Mouse (Mus musculus) myocyte (in vitro differentiated cells): ENCODE measurements around the gene Sulf2.

ENCODE experiments used
- E2F4 ChIP-seq: IDR thresholded peaks from one replicate; pipeline ENCODE4 v1.6.1; 2011; ENCODE audit warnings: mild to moderate bottlenecking, control low read depth, moderate library complexity; ENCODE audit not compliant: insufficient read depth
- POLR2A ChIP-seq: IDR thresholded peaks from one replicate; pipeline ENCODE4 v1.6.1; 2011; ENCODE audit warnings: low read depth, mild to moderate bottlenecking, control low read depth, moderate library complexity; ENCODE audit not compliant: insufficient read length
- USF1 ChIP-seq: IDR thresholded peaks from one replicate; pipeline ENCODE4 v1.6.1; 2011; ENCODE audit warnings: low read depth, mild to moderate bottlenecking, control low read depth, moderate library complexity

DNA sequence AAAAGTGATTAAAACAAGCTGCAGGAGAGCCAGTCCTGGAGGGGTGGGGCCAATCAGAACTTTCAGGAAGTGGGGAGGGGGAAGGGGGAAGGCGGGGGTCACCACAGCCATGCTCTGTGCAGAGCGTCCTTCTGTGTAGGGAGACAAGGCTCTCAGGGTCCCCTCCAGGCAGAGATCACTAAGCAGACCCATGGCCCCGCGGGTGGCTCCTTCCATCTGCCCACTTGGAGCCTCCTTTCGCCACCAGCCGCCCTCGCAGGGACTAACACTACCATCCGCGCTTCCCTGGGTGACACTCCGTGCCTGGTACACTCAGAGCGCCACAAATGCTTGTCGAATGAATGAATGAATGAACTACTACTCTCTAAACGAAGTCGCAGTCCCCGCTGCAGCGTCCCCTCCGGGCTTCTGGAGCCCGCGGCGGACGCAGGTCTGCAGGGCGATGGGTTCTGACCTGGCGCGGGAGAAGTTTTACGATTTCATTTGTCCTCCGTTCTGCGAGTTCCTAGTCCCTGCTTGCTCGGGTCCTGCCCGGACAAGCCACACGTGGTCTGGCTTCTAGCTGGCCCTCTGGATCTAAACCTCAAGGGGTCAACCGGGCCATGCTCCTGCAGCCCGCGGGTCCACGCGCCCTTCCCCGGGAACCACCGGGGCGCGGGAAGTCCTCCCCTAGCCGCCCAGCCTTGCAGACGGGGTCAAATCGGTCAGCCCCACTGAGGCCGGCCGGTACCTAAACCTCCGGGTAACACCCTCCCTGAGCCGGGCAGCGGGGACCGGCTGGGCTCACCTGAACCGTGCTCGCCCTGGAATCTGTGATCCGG lies 1.4 kb downstream of the Sulf2 start:
- TF ChIP-seq POLR2A (no peak), E2F4 (no peak), USF1 (no peak)
